Mouse (Mus musculus) kidney, postnatal 0 days (tissue): ENCODE measurements around the gene Galnt4. TPM values are rescaled to one million over a fixed set of nuclear protein-coding genes. Genes with fewer than 3 reads are reported as not detected.
"Not testable (repeated sequence)": the region's sequence is repeated elsewhere in the genome, so short reads cannot be mapped to it uniquely, and the experiment has no call there.

Source experiments
- ATAC-seq: fragments of 200-750 bp; cut with Nextera tagmentation; replicated peaks from 2 replicates; pipeline ENCODE4 v1.8.0; 2017; ENCODE audit warnings: low read depth, moderate number of reproducible peaks, moderate TSS enrichment, moderate library complexity; ENCODE audit not compliant: low FRiP score
- DNase-seq: peaks from one replicate; pipeline ENCODE4 v3.0.0-alpha.2; 2016; ENCODE audit warnings: low spot score
- H3K27ac ChIP-seq: fragments of 300-500 bp; sonication (generic); 2 replicates; pipeline ENCODE4 v1.5.1; 2014; ENCODE audit warnings: mild to moderate bottlenecking
- H3K27me3 ChIP-seq: fragments of 300-500 bp; sonication (generic); 2 replicates; pipeline ENCODE4 v1.6.1; 2014; ENCODE audit warnings: low read length, mixed read lengths; ENCODE audit not compliant: insufficient read depth
- H3K36me3 ChIP-seq: fragments of 300-500 bp; sonication (generic); 2 replicates; pipeline ENCODE4 v1.6.1; 2014; ENCODE audit warnings: low read length, mixed read lengths; ENCODE audit not compliant: insufficient read depth
- H3K4me1 ChIP-seq: fragments of 300-500 bp; sonication (generic); replicated peaks from 2 replicates; pipeline ENCODE4 v1.6.1; 2014; ENCODE audit warnings: antibody characterized with exemption, low read length, mixed read lengths; ENCODE audit not compliant: insufficient read depth
- H3K4me2 ChIP-seq: fragments of 300-500 bp; sonication (generic); 2 replicates; pipeline ENCODE4 v1.6.1; 2014; ENCODE audit warnings: mild to moderate bottlenecking, low read length, moderate library complexity, mixed read lengths
- H3K4me3 ChIP-seq: fragments of 300-500 bp; sonication (generic); replicated peaks from 2 replicates; pipeline ENCODE4 v1.5.1; 2014; ENCODE audit warnings: low read depth, low read length
- H3K9ac ChIP-seq: fragments of 300-500 bp; sonication (generic); 2 replicates; pipeline ENCODE4 v1.6.1; 2014; ENCODE audit warnings: low read depth, low read length
- H3K9me3 ChIP-seq: fragments of 300-500 bp; sonication (generic); replicated peaks from 2 replicates; pipeline ENCODE4 v1.6.1; 2016; ENCODE audit warnings: low read length, inconsistent platforms, mixed read lengths
- CTCF ChIP-seq: IDR thresholded peaks from 2 replicates; pipeline ENCODE4 v1.5.1; 2016; ENCODE audit warnings: antibody characterized with exemption, low read depth, mild to moderate bottlenecking, moderate library complexity
- WGBS: fragments of 180-500 bp; shearing (Covaris S2); extraction: QIAGEN DNeasy Blood & Tissue Kit; methylation state at CpG from one replicate; pipeline ENCODE4 v1.1.7; 2014; 5-methylcytosine and 5-hydroxymethylcytosine counted together
- polyA plus RNA-seq: library from polyadenylated mRNA; unstranded; fragments of >200 nt; fragmentation: Nextera tagmentation; extraction: Ambion mirVana; gene quantifications from 2 replicates; pipeline ENCODE4 v1.2.1, GENCODE M21; 2015

The Galnt4 gene
- polyA plus RNA-seq, 1 experiment from 2014 or later = 9.7 TPM

DNA sequence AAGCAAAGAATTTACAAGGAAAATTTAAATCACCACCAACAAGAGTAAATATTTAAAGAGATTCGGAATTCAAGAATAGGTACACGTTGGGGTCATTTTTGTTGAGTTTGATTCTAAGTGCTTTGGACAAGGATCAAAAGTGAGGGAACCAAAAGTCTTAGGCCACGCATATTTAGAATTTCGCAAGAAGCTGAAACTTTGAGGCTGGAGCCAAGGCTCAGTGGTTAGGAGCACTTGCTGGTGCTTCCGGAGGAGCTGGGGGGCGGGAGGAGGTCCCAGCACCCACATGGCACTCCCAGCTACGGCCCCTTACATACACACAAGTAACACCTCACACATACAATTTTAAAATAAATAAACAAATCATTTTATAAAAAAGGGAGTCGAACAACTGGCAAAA, 38.6 kb downstream of the Galnt4 start:
- TF ChIP-seq CTCF = no peak
- no peak overlapping the region for H3K27ac ChIP-seq
- no peaks in the 10 kb centered on the region for H3K4me1 ChIP-seq
- H3K36me3 ChIP-seq = 0 out of 2 replicates have a peak, but pooled peaks cover 3% of the 10 kb centered on the region
- H3K4me2 ChIP-seq = no peak overlapping the region
- H3K27me3 ChIP-seq = no peaks in the 10 kb centered on the region
- H3K4me3 ChIP-seq = no peak overlapping the region
- no peaks in the 10 kb centered on the region for H3K9me3 ChIP-seq
- no peak for DNase-seq
- H3K9ac ChIP-seq = no peak overlapping the region
- WGBS = 91% methylated on average over 8 of the region's 8 CpGs
- ATAC-seq = no peak

DNA sequence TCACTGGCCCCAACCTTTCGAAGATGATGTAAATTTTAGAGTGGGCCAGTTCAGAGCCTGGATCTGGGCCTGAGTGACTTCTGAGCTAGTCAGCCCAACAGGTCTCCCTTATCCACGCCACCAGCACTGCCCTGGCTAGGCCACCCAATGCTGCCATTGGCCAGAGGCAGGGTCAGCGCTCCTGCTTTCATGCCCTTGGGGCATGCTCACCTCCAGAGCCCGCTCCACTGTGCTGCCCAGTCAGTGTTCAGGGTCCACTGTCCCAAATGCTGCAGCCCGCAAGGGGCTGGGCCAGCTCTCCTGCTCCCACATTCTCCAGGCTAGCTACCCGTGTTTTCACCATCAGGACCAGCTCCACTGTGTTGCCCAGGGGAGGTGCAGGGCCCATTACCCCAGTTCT, 42.1 kb downstream of the Galnt4 start:
- Histone ChIP-seq H3K36me3 (0 out of 2 replicates have a peak, but pooled peaks cover 3% of the 10 kb centered on the region), H3K9ac (no peak overlapping the region), H3K4me3 (no peak overlapping the region), H3K27me3 (no peaks in the 10 kb centered on the region), H3K27ac (no peak overlapping the region), H3K4me1 (no peaks in the 10 kb centered on the region), H3K9me3 (no peaks in the 10 kb centered on the region), H3K4me2 (no peak overlapping the region)
- no peak for TF ChIP-seq CTCF
- DNase-seq (no peak), ATAC-seq (no peak; the same call in 1 of the 2 replicates)
- 96% methylated on average over 6 of the region's 6 CpGs for WGBS

DNA sequence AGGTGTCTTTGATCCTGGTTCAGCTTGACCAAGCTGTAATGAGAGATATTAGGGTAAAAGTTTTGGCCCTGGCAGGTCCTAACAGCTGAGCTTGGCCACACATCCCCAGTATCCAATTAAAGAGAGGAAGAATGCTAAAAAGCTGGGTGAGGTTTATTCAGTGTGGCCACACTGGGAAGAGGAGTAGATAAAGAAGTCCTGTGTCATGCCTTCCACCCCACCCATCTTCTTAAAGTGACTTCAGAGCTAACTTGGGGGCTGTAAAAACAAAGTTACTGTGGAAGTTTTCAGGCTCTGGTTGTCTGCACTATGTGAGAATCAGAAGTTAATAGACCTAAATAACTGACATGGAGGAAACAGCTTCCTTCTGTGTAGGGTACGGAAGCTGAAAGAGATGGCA, 43.6 kb downstream of the Galnt4 start:
- H3K36me3 ChIP-seq = 0 out of 2 replicates have a peak, but pooled peaks cover 3% of the 10 kb centered on the region
- WGBS = 100% methylated on average over 1 of the region's 1 CpGs
- H3K4me1 ChIP-seq = no peaks in the 10 kb centered on the region
- H3K4me2 ChIP-seq = no peak overlapping the region
- no peaks in the 10 kb centered on the region for H3K9me3 ChIP-seq
- no peak overlapping the region for H3K27ac ChIP-seq
- H3K4me3 ChIP-seq = no peak overlapping the region
- H3K9ac ChIP-seq = no peak overlapping the region
- TF ChIP-seq CTCF = no peak
- no peaks in the 10 kb centered on the region for H3K27me3 ChIP-seq
- ATAC-seq (no peak), DNase-seq (no peak)

DNA sequence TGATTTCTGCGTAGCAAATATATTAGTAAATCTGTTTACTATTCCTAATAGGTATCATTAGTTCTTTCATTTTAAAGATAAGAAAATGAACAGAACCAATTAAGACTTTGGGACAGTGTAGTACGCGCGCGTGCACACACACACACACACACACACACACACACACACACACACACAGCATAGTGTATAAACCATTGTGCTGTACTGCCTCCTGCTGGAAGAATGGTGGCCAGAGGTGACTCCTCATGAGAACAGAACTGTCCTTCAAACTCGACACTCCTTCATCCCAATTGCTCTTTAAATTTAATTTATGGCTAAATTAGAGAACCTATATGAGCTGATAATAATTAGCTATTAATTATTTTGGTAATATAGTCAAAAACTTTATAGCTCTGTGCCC, 44.1 kb downstream of the Galnt4 start:
- 88% methylated on average over 6 of the region's 6 CpGs for WGBS
- Histone ChIP-seq H3K27me3 (no peaks in the 10 kb centered on the region), H3K4me3 (no peak overlapping the region), H3K36me3 (0 out of 2 replicates have a peak, but pooled peaks cover 3% of the 10 kb centered on the region), H3K27ac (no peak overlapping the region), H3K9me3 (no peaks in the 10 kb centered on the region), H3K4me2 (no peak overlapping the region), H3K9ac (no peak overlapping the region), H3K4me1 (no peaks in the 10 kb centered on the region)
- TF ChIP-seq CTCF = peak; percentile 63
- ATAC-seq (no peak), DNase-seq (no peak)

DNA sequence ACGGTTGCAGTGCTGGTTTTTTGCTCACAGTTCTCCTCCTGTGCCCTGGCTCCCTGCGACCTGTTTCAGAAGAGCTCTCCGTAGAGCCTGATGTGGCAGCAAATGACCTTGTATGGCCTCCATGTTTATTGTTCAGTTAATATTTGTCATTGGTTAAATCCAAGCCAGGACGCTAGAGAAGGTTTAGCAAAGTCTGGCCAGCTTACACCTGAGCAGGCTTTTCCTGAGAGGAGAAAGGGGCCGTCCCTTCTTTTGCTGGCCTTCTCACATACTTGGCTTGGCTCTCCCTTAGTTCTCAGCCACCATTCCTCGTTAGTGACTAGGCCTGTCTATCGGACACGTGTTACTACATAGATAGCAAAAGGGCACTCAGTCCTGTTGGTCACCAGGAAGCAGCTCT, 46.7 kb downstream of the Galnt4 start:
- WGBS = 82% methylated on average over 8 of the region's 8 CpGs
- H3K9ac ChIP-seq = no peak overlapping the region
- DNase-seq (no peak), ATAC-seq (no peak)
- H3K27ac ChIP-seq = no peak overlapping the region
- TF ChIP-seq CTCF = no peak
- no peak overlapping the region for H3K4me2 ChIP-seq
- no peaks in the 10 kb centered on the region for H3K27me3 ChIP-seq
- no peaks in the 10 kb centered on the region for H3K4me1 ChIP-seq
- no peaks in the 10 kb centered on the region for H3K36me3 ChIP-seq
- H3K4me3 ChIP-seq = no peak overlapping the region
- H3K9me3 ChIP-seq = no peaks in the 10 kb centered on the region

- Histone ChIP-seq H3K9me3 (no peaks in the 10 kb centered on the region), H3K36me3 (no peaks in the 10 kb centered on the region), H3K9ac (no peak overlapping the region), H3K4me3 (no peak overlapping the region), H3K27me3 (no peaks in the 10 kb centered on the region), H3K27ac (no peak overlapping the region), H3K4me2 (no peak overlapping the region), H3K4me1 (no peaks in the 10 kb centered on the region)
- DNase-seq = no peak
- 94% methylated on average over 5 of the region's 5 CpGs for WGBS
- no peak for ATAC-seq
- peak; percentile 33; the same call in 1 of the 2 replicates for TF ChIP-seq CTCF
These were observed 48.8 kb downstream of the Galnt4 start for GRCm38 (mm10) chr10:99156808-99157207.

DNA sequence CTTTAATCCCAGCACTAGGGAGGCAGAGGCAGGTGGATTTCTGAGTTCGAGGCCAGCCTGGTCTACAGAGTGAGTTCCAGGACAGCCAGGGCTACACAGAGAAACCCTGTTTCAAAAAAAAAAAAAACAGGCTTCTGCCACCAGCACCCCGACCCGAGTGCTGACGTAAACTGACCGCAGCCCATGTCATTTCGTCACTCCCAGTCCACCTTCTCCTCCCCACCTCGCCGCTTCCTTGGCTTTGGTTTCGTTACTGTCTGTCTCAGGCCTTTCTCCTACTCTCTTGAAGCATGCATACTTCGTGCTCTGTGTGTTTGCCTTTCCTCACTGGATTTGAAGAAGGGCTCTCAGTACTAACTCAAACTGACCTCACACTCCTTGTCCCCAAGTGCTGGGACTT, 49.7 kb downstream of the Galnt4 start:
- H3K27me3 ChIP-seq, H3K36me3 ChIP-seq, ATAC-seq, H3K4me2 ChIP-seq, H3K9ac ChIP-seq, H3K4me3 ChIP-seq, H3K27ac ChIP-seq, H3K9me3 ChIP-seq, DNase-seq, H3K4me1 ChIP-seq: not testable (repeated sequence)
- WGBS = 91% methylated on average over 10 of the region's 10 CpGs
